ENCODE assay signal across 8 mouse cellular contexts in the genomic region with DNA sequence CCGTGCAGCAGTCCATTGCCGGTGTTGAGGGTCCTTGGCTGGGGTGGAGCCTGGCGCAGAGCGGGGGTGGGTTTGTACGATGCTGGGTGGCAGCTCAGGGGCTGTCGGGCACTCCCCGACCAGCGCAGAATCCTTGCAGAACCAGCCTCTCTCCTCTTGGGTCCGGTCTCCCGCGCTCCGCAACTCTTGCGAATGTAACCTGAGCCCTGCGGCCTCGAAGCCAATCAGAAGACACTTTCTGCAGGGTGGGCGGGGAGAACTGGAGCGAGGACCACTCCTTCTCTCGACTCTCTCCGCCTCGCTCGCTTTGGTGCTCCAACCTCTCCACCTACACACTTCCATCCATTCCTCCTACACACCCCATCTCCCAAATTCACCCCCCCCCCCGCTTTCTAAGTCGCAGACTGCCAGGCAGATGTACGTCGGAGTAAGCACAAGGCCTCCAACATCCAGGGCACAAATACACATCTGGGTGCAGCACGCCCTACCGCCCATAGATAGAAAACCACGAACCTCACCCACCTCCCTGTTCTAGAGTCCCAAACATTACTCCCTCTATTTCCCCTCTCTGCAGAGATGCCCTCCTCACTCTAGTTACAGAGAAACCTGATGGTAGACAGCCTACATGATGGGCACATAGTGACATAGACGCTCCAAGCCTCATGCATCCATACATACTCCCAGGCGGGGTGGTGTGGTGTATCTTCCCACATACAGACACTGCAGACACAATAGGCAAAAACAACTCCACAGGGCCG. TPM values are rescaled to one million over a fixed set of nuclear protein-coding genes. Genes with fewer than 3 reads are reported as not detected.
DNase-seq lines count a peak whose midpoint lies in the region; ATAC-seq and TF ChIP-seq lines count a peak whose summit lies in the region.

Gene Nrgn, minus strand, starts transcription at position 369 of the 758 bp plus-strand sequence.

- DNase-seq in cerebellum, adult 2 months, result peak in 1 of 2 experiments; percentile 20
- DNase-seq in cerebellum, adult 9-11 months, result no peak
- peak; percentile 84 to 85 for DNase-seq in heart, adult 18-20 months
- DNase-seq in kidney, adult 18-20 months, result peak; percentile 82
- peak; percentile 86 for DNase-seq in limb, embryonic 11.5 days (ENCODE audit: low spot score)
- DNase-seq in spleen, postnatal 36 days (ENCODE audit: low spot score in 2 of 2), result peak; percentile 62 to 68

- peak within 1 kb of the TSS; percentile 15 for H3K4me3 ChIP-seq in cerebellum, adult 2 months (replicated peaks; ENCODE audit: insufficient read depth, low read depth, low read length)
- peak within 1 kb of the TSS; percentile 40 for H3K4me3 ChIP-seq in embryonic facial prominence, embryonic 12.5 days
- peak within 1 kb of the TSS; percentile 25 for H3K4me3 ChIP-seq in limb, embryonic 11.5 days (ENCODE audit: low read depth, low read length)
- peak within 1 kb of the TSS; percentile 43 for H3K4me3 ChIP-seq in midbrain, embryonic 13.5 days (replicated peaks)

- peak within 1 kb of the TSS; percentile 80 for H3K4me2 ChIP-seq in embryonic facial prominence, embryonic 12.5 days (replicated peaks)
- H3K4me2 ChIP-seq in limb, embryonic 11.5 days (ENCODE audit: low read depth, severe bottlenecking), result peak within 1 kb of the TSS; percentile 81
- H3K4me2 ChIP-seq in midbrain, embryonic 13.5 days (replicated peaks), result peak within 1 kb of the TSS; percentile 76

- H3K36me3 ChIP-seq in embryonic facial prominence, embryonic 12.5 days, result no peaks in the 10 kb centered on the region
- no peaks in the 10 kb centered on the region for H3K36me3 ChIP-seq in limb, embryonic 11.5 days (ENCODE audit: control insufficient read depth, insufficient read depth, low read length)
- no peaks in the 10 kb centered on the region for H3K36me3 ChIP-seq in midbrain, embryonic 13.5 days

- no peaks in the 10 kb centered on the region for H3K9me3 ChIP-seq in embryonic facial prominence, embryonic 12.5 days
- no peaks in the 10 kb centered on the region for H3K9me3 ChIP-seq in limb, embryonic 11.5 days (ENCODE audit: control insufficient read depth, low read length)
- H3K9me3 ChIP-seq in midbrain, embryonic 13.5 days, result no peaks in the 10 kb centered on the region

- ATAC-seq in embryonic facial prominence, embryonic 12.5 days (ENCODE audit: insufficient number of reproducible peaks, insufficient read depth, low FRiP score, low TSS enrichment), result peak; percentile 92
- peak; percentile 92 for ATAC-seq in limb, embryonic 11.5 days (ENCODE audit: insufficient number of reproducible peaks, low FRiP score, low TSS enrichment, low read depth)
- peak; percentile 90 for ATAC-seq in midbrain, embryonic 13.5 days

- TF ChIP-seq POLR2A in cerebellum, adult 2 months (IDR thresholded peaks at IDR 0.05; ENCODE audit: borderline replicate concordance, insufficient read depth, low read length), result no peak

- no peak within 1 kb of the TSS for H3K27ac ChIP-seq in cerebellum, adult 2 months (ENCODE audit: insufficient read depth, low read length)
- H3K27ac ChIP-seq in embryonic facial prominence, embryonic 12.5 days, result no peak within 1 kb of the TSS
- no peak within 1 kb of the TSS for H3K27ac ChIP-seq in limb, embryonic 11.5 days (replicated peaks; ENCODE audit: low read depth, low read length)
- H3K27ac ChIP-seq in midbrain, embryonic 13.5 days, result no peak within 1 kb of the TSS

- H3K27me3 ChIP-seq in cerebellum, adult 2 months (ENCODE audit: control insufficient read depth, insufficient read depth, low read length), result no peaks in the 10 kb centered on the region; the same call in 1 of the 2 replicates
- peaks cover 47% of the 10 kb centered on the region for H3K27me3 ChIP-seq in embryonic facial prominence, embryonic 12.5 days
- H3K27me3 ChIP-seq in limb, embryonic 11.5 days (ENCODE audit: control insufficient read depth, insufficient read depth, low read length), result peaks cover 21% of the 10 kb centered on the region
- peaks cover 81% of the 10 kb centered on the region for H3K27me3 ChIP-seq in midbrain, embryonic 13.5 days

- peak within 1 kb of the TSS; percentile 22; the same call in 1 of the 2 replicates for H3K9ac ChIP-seq in embryonic facial prominence, embryonic 12.5 days
- peak within 1 kb of the TSS; percentile 9; the same call in 1 of the 2 replicates for H3K9ac ChIP-seq in limb, embryonic 11.5 days (ENCODE audit: low read length)
- H3K9ac ChIP-seq in midbrain, embryonic 13.5 days (replicated peaks), result peak within 1 kb of the TSS; percentile 40

- no peak for TF ChIP-seq CTCF in cerebellum, adult 2 months (IDR thresholded peaks at IDR 0.05; ENCODE audit: borderline replicate concordance, insufficient read depth, low read depth, low read length)

- no peaks in the 10 kb centered on the region for H3K4me1 ChIP-seq in cerebellum, adult 2 months (ENCODE audit: control insufficient read depth, insufficient read depth, low read length)
- H3K4me1 ChIP-seq in embryonic facial prominence, embryonic 12.5 days, result peaks cover 17% of the 10 kb centered on the region
- H3K4me1 ChIP-seq in limb, embryonic 11.5 days (ENCODE audit: control insufficient read depth, insufficient read depth, low read length), result peaks cover 7% of the 10 kb centered on the region; the same call in 1 of the 2 replicates
- peaks cover 20% of the 10 kb centered on the region for H3K4me1 ChIP-seq in midbrain, embryonic 13.5 days (replicated peaks)

- WGBS in cerebellum, adult 2 months, result 7% methylated on average over 31 of the region's 31 CpGs
- WGBS in embryonic facial prominence, embryonic 12.5 days, result 5% methylated on average over 31 of the region's 31 CpGs
- WGBS in limb, embryonic 11.5 days, result 5% methylated on average over 31 of the region's 31 CpGs
- WGBS in midbrain, embryonic 13.5 days, result 5% methylated on average over 31 of the region's 31 CpGs

RNA-seq across cellular contexts. Expression of gene Nrgn, which starts in this region (rescaled TPM):
- 46.6 and 66.0 TPM in 2 replicates for polyA plus RNA-seq in cerebellum, adult 2 months (2012; rRNA removed)
- polyA plus RNA-seq in embryonic facial prominence, embryonic 12.5 days (2016; fragmentation: Nextera tagmentation; extraction: Ambion mirVana), result 6.7 and 6.9 TPM in 2 replicates
- total RNA-seq in heart, adult 18-20 months (2021), result 1 to 10 TPM; 5.7 to 6.2 TPM
- 1.7 and 2.6 TPM in 2 replicates for polyA plus RNA-seq in limb, embryonic 11.5 days (2014; fragmentation: Nextera tagmentation; extraction: Ambion mirVana)
- polyA plus RNA-seq in midbrain, embryonic 13.5 days (2015; fragmentation: Nextera tagmentation; extraction: Ambion mirVana), result 3.4 and 3.7 TPM in 2 replicates
